Mouse (Mus musculus) fibroblast of lung, adult 2 months (primary cell): ENCODE results near the gene Cfdp1.
"Not testable (repeated sequence)": the region's sequence is repeated elsewhere in the genome, so short reads cannot be mapped to it uniquely, and the experiment has no call there.

Experiments used
- DNase-seq: peaks from one replicate; pipeline ENCODE4 v3.0.0-alpha.2; 2011; ENCODE audit warnings: low read depth

The Cfdp1 gene

DNA sequence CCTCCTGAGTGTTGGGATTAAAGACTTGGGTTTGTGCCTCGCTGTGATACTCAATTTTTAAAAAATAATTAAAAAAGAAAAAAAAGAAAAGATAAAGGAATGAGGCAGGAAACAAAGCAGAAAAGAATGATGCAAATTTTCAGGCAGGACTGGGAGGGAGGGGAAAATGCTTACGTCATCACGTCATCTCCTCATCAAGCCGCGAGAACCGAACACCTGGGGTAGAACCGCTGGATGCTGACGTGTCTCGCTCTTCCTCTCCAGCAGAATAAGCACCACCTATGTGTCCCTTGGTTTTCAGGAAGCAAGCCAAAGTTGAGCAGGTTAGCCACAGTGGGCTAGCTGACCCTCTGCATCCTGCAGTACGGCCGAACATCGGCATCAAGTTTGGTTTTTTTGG, 1.9 kb upstream of the Cfdp1 start:
- no peak for DNase-seq

DNA sequence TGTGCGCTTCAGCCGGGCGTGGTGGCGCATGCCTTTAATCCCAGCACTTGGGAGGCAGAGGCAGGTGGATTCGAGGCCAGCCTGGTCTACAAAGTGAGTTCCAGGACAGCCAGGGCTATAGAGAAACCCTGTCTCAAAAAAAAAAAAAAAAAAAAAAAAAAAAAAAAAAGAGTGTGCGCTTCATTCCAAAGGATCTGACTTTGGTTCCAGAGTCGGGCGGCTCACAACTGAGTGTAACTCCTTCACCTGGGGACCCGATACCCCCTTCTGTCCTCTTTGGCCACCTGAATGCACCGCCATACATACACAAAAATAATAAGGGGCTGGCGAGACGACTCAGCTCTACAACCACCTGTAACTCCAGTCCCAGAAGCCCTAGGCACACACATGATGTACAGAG, 872 bp downstream of the Cfdp1 start:
- DNase-seq = not testable (repeated sequence)

DNA sequence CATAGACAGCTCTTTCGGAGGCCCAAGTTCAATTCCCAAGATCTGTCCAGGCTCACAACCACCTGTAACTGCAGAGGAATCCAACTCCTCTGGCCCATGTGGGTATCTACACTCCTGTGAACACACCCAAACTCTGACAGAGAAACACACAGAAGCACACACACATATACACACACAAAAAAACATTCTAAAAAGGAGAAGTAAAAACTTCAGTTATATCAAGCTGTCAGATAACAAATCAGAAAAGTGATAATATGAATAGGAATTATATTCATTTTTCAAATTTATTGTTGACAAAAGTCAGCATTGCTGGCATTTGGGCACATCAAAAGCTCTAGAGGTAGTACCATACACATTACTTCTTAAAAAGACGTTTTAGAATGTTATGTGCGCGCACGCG, 7.3 kb downstream of the Cfdp1 start:
- no peak for DNase-seq

DNA sequence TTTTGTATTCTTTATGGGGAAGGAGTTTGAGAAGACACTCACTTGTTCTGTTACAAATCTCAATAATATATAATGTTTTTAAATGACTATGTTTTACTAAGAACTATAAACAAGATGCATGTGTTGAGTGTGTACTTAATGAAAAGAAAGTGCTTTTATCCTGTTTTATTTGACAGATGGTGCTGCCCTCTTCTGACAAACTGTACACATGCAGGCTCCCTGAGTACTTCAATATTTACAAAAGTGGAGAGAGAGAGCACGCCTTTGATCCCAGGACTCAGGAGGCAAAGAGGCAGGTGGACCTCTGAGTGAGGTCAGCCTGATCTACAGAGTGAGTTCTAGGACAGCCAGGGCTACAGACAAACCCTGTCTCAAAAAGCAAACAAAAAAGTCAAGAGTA, 18.6 kb downstream of the Cfdp1 start:
- no peak for DNase-seq

DNA sequence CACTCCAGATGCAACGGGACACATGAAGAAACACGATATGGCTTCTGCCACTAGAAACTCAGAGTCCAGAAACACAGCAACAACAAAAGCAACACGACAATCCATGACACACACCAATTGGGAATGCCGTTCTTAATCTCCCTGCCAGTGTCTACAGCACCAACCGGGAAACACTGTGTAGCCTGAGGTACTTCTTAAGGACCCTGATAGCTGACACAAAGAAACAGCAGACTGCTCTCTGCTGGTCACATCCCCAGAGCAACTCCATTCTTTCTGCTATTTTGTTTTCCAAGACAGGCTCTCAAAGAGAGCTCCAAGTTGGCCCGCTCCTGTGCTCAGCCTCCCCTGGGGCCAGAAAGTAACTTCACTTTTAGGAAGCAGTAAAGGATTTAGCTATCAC, 20.1 kb downstream of the Cfdp1 start:
- DNase-seq = no peak

DNA sequence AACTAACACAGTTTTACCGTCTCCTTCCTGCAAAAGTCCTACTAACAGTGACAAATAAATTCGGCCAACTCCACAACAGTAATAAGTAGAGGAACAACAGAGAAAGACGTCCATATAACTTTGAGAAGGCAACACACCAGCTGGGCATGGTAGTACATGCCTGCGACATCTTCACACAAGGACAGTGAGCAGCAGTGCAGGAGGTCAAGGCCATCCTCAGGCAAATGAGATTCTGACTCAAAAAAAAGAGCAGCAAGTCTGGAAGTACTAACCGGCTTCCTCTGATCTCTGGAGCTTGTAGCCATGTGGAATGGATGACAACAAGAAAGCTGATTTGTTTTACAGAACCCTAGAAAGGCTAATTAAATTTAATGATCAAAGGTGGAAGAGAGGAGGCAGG, 21.1 kb downstream of the Cfdp1 start:
- no peak for DNase-seq

DNA sequence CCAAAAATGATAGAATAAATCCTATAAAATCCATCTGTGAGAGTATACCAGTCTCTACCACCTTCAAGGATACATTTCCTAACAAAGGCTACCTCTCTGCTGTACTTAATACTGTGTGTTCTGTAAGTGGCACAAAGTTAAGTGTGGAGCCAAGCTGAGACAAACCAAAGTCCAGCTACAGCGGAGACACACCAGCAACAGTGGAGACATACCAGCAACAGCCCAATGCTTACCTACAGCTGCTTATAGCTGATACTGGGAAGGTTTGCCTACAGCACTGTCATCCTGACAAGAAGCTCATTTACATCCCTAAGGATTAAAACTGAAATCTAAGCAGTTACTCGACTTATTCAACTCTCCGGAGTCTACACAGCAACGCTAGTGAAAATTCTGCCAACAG, 22.1 kb downstream of the Cfdp1 start:
- no peak for DNase-seq

DNA sequence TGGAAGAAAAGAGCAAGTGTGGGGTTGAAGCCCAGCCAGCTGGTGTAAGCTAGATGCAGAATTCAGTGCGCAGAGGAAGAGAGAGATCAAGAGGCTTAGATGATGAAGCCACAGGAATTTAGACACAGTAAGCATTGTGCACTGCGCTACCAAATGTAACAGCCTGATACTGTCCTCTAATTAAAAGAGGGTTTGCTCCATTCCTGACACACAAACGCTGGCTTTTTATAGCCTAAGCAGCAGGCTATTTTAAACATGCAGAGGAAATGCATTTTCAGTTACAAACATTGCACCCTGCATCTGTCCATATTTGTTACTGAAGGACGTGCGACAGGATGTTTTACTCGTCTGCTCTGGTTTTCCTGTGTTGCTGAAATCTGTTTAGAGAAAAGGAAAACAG, 25.5 kb downstream of the Cfdp1 start:
- DNase-seq = no peak

DNA sequence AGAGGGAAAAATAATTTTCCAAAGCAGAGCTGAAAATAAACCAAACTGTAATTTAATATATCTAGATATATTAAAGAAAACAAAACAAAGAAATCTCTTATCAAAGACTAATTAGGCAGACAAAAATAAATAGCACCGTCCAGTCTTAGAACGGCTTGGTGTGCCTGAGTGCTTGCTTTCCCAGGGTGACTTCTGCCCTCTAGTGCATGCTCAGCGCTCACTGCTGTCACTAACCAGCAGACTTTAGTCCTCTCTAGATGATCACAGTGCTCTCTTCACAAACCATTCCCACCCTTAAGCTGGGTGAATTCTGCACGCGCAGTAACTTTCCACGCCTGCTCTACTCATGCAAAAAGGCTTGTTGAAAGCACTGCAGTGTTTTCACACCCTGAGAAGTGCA, 28.9 kb downstream of the Cfdp1 start:
- no peak for DNase-seq

DNA sequence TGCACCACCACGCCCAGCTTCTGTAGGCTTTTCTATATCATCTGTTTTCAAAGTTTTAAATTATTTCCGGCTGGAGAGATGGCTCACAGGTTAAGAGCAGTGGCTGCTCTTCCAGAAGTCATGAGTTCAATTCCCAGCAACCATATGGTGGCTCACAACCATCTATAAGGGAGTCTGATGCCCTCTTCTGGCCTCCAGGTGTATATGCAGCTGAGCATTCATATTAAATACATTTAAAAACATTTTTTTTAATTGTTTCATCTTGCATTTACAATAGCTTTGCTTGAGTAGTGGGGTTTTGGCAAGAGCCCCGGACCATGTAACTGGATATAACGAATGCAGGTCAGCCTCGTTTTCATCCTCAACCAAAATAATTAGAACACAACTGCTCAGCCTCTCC, 29.8 kb downstream of the Cfdp1 start:
- DNase-seq = no peak

DNA sequence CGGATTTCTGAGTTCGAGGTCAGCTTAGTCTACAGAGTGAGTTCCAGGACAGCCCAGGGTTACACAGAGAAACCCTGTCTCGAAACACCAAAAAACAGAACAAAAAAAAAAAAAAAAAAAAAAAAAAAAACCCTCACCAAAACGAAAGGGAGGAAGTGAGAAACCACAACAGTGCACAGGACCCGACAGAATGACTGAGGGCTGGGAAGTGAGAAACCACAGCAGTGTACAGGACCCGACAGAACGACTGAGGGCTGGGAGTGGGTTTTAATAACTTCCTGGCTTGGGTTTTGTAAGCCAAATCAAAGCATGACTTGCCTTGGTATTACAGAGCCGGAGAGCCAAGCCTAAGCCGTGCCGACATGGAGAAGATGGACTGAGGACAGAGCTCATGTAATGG, 32.9 kb downstream of the Cfdp1 start:
- DNase-seq = no peak

DNA sequence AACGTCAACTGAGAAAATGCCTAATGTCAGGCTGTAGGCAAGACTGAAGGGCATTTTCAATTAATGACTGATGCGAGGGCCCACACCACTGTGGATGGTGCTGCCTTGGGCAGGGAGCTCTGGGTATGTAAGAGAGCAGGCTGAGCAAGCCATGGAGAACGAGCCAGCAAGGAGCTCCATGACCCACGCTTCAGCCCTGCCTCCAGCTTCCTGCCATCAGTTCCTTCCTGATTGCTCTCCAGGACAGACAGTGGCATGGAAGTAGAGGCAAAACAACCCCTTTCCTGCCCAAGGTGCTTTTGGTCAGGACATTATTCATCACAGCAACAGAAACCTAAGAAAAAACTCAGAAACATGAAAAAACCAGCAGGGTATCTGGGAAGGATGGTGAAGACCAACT, 33.4 kb downstream of the Cfdp1 start:
- DNase-seq = no peak

DNA sequence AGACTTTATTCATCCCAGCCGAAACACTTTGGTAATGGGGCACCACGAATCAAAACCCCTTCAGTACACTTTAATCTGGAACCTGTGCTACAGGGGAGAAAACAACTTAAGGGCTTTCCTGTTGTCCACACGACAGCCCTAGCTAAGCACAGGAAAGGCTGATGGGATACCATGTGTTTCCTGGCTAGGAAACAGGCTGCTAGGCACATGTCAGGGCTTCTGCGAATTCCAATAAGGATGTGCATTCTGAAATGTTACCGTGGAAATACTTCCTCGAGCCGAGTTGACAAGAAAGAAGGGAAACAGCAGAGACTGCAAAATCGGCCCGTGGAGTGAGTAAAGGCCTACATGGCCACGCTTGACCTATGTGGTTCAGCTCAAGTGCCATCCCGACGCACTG, 34.1 kb downstream of the Cfdp1 start:
- DNase-seq = no peak

DNA sequence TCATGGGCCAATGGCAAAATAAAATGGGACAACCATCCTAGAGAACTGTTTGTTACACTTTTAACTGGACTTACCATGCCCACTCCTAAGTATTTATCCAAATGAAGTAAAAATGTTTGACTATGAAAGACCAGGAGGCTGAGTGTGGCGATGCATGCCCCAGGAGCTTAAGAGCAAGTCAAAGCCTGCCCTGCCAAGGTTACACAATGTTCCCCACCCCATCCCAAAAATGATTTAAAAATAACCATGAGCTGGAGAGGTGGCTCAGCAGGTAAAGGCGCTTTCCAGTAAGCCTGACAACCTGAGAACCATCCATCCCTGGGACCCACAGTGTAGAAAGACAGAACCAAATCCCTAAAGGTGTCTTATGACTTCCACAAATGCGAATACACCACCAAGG, 35.5 kb downstream of the Cfdp1 start:
- DNase-seq = no peak

DNA sequence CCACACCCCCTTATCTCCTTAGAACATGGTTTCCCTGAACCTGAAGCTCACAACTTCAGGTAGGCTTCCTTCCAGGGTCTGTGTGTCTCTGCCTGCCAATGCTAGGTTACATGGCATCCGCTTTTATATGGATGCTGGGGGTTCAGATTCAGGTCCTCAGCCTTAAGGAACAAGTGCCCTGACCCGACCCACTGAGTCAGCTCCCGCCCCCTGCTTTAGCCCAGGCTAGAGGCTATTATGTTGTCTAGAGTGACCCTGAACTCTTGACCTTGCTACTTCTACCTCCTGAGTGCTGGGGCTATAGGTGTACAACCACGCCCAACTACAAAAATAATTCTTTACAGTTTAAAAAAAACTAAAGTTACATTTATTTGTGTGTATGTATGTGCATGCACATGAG, 39.0 kb downstream of the Cfdp1 start:
- DNase-seq = no peak

DNA sequence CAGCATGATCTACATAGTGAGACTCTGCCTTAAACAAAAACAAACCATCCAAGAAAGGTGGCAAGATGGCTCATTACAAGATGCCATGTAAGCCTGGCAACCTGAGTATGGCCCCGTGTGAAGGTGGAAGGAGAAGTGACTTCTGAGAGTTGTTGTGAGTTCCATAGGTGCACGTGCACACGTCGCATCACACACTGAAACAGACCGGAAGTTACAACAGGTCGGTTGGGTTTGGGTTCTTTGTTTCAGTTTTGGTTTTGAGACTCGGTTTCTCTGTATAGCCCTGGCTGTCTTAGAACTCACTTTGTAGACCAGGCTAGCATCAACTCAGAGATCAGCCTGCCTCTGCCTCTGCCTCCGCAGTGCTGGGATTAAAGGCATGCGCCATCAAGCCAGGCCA, 40.3 kb downstream of the Cfdp1 start:
- DNase-seq = no peak

DNA sequence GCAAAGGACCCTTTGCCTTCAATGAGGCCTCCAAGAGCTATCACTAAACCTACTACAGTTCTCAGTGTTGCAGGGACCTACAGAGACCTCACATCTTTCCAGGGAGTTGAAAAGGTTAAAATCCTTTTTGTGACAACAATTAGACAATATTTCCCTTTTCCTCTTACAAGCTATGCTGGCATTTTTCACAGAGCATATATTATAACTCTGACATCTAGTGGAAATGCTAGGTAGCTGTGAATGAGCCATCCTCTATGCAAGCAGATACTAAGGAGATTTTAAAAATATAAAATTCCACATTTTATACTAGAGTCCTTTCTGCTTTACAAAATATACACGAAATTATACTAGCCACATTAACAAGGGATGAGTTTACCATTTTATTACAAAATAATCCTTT, 41.3 kb downstream of the Cfdp1 start:
- no peak for DNase-seq

DNA sequence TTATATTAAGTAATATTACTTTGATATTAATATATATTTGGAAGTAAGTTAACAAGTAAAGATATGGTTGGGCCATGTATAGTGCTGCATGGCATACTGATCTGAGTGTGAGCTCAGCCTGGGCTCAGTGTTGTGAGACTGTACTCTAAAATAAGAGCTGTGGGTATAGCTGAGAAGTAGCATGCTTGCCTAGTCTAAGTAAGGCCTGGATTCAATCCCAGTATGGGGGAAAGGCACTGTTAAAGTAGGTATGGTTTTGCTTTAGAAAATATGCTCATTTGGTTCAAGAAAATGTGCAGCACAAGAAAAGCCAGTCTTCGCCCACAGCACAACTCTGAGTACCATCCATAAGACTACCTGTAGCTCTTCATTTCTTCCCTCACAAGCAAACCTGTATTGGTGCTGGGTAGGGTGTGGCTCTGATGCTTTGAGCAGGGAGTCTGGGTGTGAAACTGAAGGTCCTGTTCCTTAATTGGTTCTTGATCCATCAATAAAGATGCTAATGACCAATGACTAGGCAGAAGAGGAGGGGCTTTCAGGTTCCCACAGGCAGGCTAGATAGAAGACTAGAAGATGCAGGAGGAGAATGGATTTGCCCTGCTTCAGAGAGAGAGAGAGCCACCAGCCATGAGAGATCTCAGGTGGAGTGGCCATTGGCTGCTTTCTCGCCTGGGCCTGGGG, 43.3 kb downstream of the Cfdp1 start:
- DNase-seq = no peak

DNA sequence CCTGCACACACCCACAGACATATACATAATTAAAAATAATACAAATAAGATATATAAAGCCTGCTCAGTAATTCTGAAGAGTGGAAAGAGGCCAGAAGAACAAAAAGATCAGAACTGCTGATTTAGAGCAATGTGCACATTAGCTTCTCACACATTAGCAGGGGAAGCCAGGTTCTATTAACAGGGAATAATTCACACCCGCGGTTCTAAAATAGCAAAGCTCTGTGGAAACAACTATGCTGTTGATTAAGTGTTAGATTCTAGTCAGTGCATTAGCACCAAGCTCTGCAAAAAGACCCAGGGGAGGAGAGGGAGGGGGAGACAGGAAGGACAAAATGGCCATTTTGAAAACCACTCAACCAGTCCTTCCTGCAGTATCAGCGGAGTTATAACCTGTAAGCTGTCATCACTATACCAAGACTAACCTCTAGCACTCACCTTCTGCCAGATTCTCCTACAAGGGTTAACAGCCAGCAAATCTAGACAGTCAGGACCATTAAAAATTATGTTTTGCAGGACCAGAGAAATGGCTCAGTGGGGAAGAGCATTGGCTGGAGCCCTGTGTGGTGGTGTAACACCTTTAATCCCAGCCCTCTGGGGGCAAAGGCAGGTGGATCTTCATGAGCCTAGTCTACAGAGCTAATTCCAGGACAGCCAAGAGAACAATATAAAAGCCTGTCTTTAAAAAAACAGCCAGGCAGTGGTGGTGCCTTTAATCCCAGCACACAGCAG, 45.0 kb downstream of the Cfdp1 start:
- DNase-seq = no peak

DNA sequence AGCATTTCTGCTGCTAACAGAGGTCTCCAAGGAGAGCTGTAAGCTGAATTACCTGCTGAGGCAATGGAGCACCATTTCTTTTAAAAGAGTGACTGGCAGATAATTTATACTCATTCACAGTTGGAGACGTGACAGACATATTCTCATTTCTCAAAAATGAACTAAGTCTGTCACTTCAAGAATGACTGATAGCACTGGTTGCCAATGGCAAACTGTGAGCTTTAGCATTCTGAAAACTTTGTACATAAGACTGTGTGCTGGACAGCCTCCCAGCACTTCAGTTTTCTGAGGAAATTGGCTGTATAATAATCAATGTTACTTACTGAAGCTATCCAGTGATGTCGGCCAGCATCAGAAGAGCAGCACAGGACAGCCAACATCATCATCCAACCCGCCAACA, 46.1 kb downstream of the Cfdp1 start:
- DNase-seq = no peak

DNA sequence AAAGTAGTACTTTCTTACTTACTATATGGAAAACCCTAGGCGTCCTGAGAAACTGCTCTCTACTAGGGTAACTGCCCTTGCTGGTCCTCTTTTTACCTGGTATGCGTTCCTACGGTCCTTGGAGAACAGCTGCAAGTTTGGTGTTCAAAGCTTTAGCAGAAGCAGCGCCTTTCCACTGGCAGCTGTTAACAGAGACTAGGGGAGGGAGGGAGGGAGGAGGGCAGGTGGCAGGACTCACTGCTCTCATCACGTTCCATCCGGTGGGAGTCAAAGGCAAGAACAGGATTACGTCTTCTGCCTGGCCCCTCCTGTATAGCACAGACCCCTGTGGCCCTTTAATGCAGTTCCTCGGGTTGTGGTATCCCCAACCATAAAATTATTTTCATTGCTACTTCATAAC, 50.7 kb downstream of the Cfdp1 start:
- DNase-seq = no peak

DNA sequence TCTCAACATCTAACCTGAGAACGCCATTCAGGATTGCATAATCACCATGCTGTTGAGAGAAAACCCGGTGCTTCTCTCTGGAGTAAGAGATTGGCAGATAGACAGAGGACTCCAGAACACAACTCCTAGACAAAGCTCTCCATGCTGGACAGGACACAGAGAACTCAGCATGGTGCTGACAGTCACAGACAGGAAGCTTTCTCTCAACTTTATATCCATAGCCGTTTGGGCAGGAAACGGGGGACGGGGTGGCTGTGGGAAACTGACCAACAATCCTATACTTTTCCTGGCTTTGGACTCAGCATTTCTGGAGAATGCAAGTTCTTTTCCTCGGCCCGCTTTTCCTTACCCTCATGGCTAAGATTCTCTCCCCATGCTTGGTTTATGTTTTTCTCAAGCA, 51.8 kb downstream of the Cfdp1 start:
- no peak for DNase-seq

DNA sequence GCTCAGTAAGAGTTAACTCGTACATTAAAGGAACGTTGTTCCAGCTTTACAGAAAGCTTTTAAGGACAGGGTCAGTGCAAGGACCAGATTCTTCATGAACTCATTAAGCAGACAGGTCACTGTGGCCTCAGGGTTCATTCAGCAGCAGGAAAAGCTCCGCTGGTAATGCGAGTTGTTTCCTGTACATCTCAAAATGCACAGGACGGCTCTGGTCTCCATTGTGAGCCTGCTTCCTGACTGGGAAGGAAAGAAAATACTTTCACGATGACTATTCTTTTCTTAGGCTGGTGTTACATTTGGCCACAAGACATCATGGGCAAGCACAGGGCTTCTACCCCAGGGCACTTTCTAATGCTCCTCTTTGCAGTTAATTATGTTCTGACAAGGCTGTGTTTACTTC, 52.6 kb downstream of the Cfdp1 start:
- no peak for DNase-seq

DNA sequence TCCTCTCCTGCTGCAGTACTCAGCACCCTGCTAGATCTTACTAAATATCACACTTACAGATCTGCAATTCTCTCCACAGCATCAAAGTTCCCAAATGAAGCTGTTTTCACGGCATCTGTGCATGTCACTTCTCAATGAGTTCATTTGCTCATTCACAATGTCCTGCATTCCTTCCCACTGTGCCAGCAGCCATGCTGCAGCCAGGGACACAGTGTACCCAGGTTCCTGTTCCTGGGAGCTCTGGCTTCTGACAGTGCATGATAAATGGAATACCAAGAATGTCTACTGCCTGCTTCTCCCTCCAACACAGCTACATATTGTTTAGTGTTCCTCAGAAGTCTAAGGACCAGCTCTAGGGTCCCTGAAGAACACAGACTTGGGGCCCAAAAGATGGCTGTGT, 57.6 kb downstream of the Cfdp1 start:
- DNase-seq = no peak
